Mouse (Mus musculus) megakaryocyte, embryonic 14.5 days (primary cell): ENCODE results near the gene Plxna1.

Experiments
- FLI1 ChIP-seq: IDR thresholded peaks from 2 replicates; pipeline ENCODE4 v1.6.1; 2012; ENCODE audit warnings: low read length, inconsistent platforms, mixed read lengths
- GATA1 ChIP-seq: IDR thresholded peaks from 3 replicates; pipeline ENCODE4 v1.6.1; 2012; ENCODE audit warnings: mixed read lengths, low read length, inconsistent platforms, borderline replicate concordance

GRCm38 (mm10) chr6:89368812-89369211 lies 6.4 kb upstream of the Plxna1 start:
- TF ChIP-seq GATA1 (no peak), FLI1 (no peak)
